Mouse (Mus musculus): ENCODE measurements around the gene Myt1.
A peak's percentile ranks its signal among the peaks of the same experiment; 100 is the strongest.

The Myt1 gene

GRCm38 (mm10) chr2:181763006-181763830 is at the start of gene Myt1:
Gene Myt1 (plus strand): TSS chr2:181763332.
- no peak for DNase-seq (ENCODE audit: low read depth, low spot score)

GRCm38 (mm10) chr2:181713749-181714148 is 49.4 kb upstream of the Myt1 start:
- no peak for DNase-seq (ENCODE audit: low read depth, low spot score)

- DNase-seq (ENCODE audit: low read depth, low spot score), result no peak
Measured at GRCm38 (mm10) chr2:181714903-181715326, 48.2 kb upstream of the Myt1 start, which contains the start of gene Oprl1. Gene Oprl1 (plus strand): TSS chr2:181715016.

GRCm38 (mm10) chr2:181715382-181715781 is 47.8 kb upstream of the Myt1 start:
- no peak for DNase-seq (ENCODE audit: low read depth, low spot score)

GRCm38 (mm10) chr2:181716991-181717390 is 46.1 kb upstream of the Myt1 start:
- DNase-seq (ENCODE audit: low read depth, low spot score), result no peak

GRCm38 (mm10) chr2:181720061-181720460 is 43.1 kb upstream of the Myt1 start:
- no peak for DNase-seq (ENCODE audit: low read depth, low spot score)

GRCm38 (mm10) chr2:181721200-181721599 is 41.9 kb upstream of the Myt1 start:
- DNase-seq (ENCODE audit: low read depth, low spot score), result no peak

- DNase-seq (ENCODE audit: low read depth, low spot score), result peak; percentile 34
Measured at GRCm38 (mm10) chr2:181722213-181722612, 40.9 kb upstream of the Myt1 start.

GRCm38 (mm10) chr2:181727659-181728262 is 35.4 kb upstream of the Myt1 start:
- no peak for DNase-seq (ENCODE audit: low read depth, low spot score)

- no peak for DNase-seq (ENCODE audit: low read depth, low spot score)
Measured at GRCm38 (mm10) chr2:181730051-181730450, 33.1 kb upstream of the Myt1 start.

GRCm38 (mm10) chr2:181752626-181753025 is 10.5 kb upstream of the Myt1 start:
- no peak for DNase-seq (ENCODE audit: low read depth, low spot score)

- no peak for DNase-seq (ENCODE audit: low read depth, low spot score)
Measured at GRCm38 (mm10) chr2:181758147-181758725, 4.9 kb upstream of the Myt1 start.

- peak; percentile 61 for DNase-seq (ENCODE audit: low read depth, low spot score)
Measured at GRCm38 (mm10) chr2:181759041-181759440, 4.1 kb upstream of the Myt1 start.

- no peak for DNase-seq (ENCODE audit: low read depth, low spot score)
Measured at GRCm38 (mm10) chr2:181763886-181764527, 875 bp downstream of the Myt1 start.

GRCm38 (mm10) chr2:181764600-181764999 is 1.5 kb downstream of the Myt1 start:
- no peak for DNase-seq (ENCODE audit: low read depth, low spot score)

GRCm38 (mm10) chr2:181765251-181765650 is 2.1 kb downstream of the Myt1 start:
- DNase-seq (ENCODE audit: low read depth, low spot score), result no peak

GRCm38 (mm10) chr2:181766672-181767557 is 3.8 kb downstream of the Myt1 start:
- DNase-seq (ENCODE audit: low read depth, low spot score), result peak; percentile 67

- DNase-seq (ENCODE audit: low read depth, low spot score), result no peak
Measured at GRCm38 (mm10) chr2:181768451-181768850, 5.3 kb downstream of the Myt1 start.

GRCm38 (mm10) chr2:181769397-181769796 is 6.3 kb downstream of the Myt1 start:
- no peak for DNase-seq (ENCODE audit: low read depth, low spot score)

GRCm38 (mm10) chr2:181773203-181773602 is 10.1 kb downstream of the Myt1 start:
- DNase-seq (ENCODE audit: low read depth, low spot score), result no peak

- no peak for DNase-seq (ENCODE audit: low read depth, low spot score)
Measured at GRCm38 (mm10) chr2:181775786-181776185, 12.7 kb downstream of the Myt1 start.
